Mouse (Mus musculus): Measurements from ENCODE around the gene Unc13b.

Gene Unc13b

GRCm38 (mm10) chr4:43206989-43207388, 148.2 kb downstream of the Unc13b start:
- no peak for ATAC-seq (ENCODE audit: insufficient number of reproducible peaks, low FRiP score, low TSS enrichment)

DNA sequence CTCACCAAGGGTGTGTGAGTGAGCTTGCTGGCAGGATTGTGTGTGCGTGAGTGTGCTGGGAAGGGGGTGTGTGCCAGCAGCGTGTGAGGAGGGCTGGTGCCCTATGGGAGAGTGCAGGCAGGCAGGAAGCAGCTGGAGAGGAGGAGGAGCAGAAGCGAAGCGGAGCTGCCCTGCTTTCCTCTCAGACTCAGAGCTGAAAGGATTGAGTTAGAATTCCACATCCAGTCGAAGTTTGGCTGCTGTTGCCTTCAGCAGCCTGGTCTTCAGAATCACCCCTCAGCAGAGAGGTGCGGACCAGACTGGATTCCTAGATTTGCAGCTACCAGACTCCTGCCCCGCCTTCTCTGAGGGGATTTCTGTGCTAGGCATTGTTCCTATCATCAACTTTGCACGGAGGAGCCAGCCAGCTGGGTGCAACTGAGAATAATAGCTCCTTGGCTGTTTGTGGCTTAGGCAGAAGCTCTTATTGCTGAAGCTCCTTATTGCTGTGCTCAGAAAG, 150.4 kb downstream of the Unc13b start:
- ATAC-seq (ENCODE audit: insufficient number of reproducible peaks, low FRiP score, low TSS enrichment) = no peak

DNA sequence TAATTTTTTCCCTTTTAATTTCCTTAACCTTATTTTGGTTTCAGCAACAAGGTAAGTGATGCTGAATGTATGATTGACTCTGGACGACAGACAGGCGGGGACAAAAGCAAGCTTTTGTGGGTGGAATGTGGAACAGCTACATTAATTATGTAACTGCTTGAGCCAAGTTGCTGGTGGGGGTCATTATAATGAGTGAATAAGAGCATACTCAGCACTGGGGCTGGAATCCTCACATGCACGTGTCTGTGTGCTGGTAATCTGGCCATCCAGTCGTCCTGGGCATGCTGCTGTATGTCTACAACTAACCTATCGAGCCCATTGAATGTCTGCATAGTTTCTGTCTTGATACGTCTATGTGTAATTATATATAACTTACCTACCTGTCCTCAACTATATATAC, 150.9 kb downstream of the Unc13b start:
- no peak for ATAC-seq (ENCODE audit: insufficient number of reproducible peaks, low FRiP score, low TSS enrichment)

DNA sequence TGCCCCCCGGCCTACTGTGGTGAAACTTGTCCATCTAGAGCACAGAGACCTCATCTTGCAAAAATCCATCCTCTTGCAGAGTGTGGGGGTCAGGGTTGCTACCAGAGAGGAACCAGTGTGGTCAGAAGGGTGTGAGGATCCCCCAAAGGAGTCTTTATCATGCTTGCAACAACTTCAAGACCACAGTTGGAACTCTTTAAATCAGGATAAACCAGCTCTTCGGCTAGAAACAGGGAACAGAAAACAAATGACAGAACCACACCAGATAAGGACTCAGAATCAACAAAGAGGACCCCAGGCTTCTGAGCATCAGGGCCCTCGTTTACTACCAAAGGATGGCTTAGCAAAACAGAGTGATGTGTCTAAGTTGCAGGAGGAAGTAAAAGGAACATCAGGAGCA, 157.7 kb downstream of the Unc13b start:
- no peak for ATAC-seq (ENCODE audit: insufficient number of reproducible peaks, low FRiP score, low TSS enrichment)

- ATAC-seq (ENCODE audit: insufficient number of reproducible peaks, low FRiP score, low TSS enrichment) = no peak
These were observed 159.2 kb downstream of the Unc13b start for GRCm38 (mm10) chr4:43217997-43218396.

DNA sequence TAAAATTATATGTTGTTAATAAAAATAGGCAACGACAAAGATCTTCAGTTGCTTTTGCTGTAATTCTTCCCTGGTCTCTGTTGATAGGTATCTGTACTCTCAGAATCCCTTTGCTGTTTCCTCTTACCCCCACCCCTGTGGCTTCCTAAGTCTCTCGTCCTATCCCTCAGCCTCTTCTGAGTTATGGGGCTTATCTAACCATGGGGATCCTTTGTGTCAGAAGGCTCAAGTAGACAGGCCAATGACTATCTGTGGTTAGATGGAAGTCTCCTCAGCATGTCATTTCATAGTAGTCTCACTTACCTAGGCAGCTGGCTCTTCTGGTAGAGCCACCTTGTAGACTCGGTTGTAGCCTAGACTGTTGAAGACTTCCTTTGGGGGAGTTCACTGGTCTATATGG, 173.1 kb downstream of the Unc13b start:
- ATAC-seq (ENCODE audit: insufficient number of reproducible peaks, low FRiP score, low TSS enrichment) = no peak

DNA sequence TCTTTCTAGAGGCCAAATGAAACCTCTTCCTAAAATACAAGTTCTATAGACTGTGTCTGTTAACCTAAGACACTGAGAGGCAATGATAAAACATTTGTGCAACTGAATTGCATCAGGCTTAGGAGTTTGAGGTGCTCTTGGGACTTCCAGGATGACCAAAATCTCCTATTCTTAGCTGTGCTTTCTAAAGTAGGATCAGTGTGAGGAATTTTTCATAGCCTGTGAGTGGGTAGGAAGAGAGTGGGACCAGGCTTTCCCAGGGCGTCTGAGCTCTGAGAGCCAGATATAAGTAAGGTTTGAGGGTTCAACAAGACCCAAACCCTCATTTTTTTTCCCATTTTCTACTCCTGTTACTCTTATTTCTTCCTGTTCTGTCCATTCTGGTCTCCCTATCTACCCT, 174.2 kb downstream of the Unc13b start:
- ATAC-seq (ENCODE audit: insufficient number of reproducible peaks, low FRiP score, low TSS enrichment) = no peak

DNA sequence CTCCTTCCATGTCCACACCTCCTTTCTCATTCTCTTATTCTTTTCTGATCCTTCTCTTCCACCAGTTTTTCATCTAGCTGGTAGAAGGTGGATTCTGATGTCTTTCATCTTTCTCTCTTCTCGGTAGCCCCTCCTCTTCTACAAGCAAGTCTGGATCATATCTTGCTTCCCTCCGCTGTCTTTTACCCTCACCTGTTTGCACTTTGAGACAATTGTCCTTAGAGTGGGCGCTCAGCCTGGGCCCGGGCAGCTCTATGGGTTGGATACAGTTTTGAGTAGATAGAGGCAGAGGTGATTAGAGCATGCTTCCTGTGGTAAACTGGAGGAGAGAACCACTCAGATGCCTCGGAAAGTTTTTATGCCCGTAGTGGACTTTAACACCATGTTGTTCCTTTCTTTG, 174.7 kb downstream of the Unc13b start:
- no peak for ATAC-seq (ENCODE audit: insufficient number of reproducible peaks, low FRiP score, low TSS enrichment)

DNA sequence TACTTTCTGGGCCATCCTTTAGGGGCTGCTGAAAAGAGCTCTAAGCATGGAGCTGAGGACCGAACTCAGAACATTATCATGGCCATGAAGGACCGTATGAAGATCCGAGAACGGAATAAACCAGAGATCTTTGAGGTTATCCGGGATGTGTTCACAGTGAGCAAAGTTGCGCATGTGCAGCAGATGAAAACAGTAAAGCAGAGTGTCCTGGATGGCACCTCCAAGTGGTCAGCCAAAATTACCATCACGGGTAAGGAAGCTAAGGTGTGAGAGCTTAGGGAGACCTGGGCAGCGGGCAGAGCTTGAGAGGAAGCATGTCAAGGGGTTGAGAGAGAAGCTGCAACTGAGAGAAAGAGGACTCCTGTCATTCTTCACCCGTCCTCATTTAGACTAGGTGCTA, 178.1 kb downstream of the Unc13b start:
- no peak for ATAC-seq (ENCODE audit: insufficient number of reproducible peaks, low FRiP score, low TSS enrichment)

DNA sequence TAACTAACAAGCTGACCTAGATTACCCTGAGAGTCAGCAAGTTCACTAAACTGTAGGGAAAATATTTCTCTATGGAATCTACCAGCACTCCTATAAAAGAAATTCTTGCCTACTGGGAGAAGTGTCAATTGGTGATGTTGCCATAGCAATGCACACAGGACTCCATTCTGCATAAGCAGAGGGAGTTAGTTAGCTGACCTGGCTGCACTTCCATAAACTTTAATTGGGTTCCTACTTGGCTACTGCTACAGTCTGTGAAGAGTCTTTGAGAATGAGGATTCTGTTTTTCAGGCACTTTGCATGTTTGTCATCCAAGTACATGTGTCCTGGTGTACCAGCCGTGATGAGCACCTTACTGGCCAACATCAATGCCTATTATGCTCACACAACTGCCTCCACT, 182.0 kb downstream of the Unc13b start:
- no peak for ATAC-seq (ENCODE audit: insufficient number of reproducible peaks, low FRiP score, low TSS enrichment)

- ATAC-seq (ENCODE audit: insufficient number of reproducible peaks, low FRiP score, low TSS enrichment) = no peak
These were observed 185.3 kb downstream of the Unc13b start for GRCm38 (mm10) chr4:43244022-43244421.

DNA sequence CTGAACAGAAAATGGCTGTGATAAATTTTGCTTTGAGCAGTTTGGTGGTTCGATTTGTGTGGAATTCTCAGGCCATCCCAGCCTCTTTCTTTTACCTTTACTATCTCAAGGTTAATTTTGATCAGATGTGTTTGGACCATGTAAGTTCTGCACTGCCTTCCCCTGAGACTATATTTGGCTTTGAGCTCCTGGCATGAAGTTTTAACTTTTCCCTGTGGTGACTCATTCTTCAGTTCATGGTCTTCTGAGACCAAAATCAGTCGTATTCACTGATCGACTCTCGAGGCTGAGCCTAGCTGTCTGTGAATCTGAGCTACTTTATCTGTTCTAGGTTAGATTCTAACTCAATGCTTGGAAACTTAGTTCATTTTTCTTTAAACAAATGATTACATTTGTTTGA, 187.0 kb downstream of the Unc13b start:
- no peak for ATAC-seq (ENCODE audit: insufficient number of reproducible peaks, low FRiP score, low TSS enrichment)

- no peak for ATAC-seq (ENCODE audit: insufficient number of reproducible peaks, low FRiP score, low TSS enrichment)
These were observed 189.3 kb downstream of the Unc13b start for GRCm38 (mm10) chr4:43248026-43248425.

GRCm38 (mm10) chr4:43248909-43249308, 190.2 kb downstream of the Unc13b start:
- no peak for ATAC-seq (ENCODE audit: insufficient number of reproducible peaks, low FRiP score, low TSS enrichment)

DNA sequence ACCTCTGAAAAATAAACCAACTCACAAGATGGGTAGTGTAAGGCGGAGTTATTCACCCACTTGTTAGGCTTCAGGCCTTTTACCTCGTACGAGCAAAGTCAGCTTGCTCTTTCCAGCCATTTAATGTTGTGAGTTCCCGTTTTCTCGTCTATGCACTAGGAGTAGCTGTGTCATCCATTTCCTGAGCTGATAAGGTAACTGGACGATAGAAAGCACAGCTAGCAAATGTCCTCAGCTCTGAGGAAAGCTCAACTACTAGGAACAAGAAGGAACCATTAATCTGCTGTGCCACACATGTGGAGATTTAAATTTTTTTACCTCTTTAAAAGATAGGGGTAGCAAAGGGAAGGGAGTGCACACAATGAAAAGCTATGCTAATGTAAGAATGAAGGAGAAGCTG, 192.5 kb downstream of the Unc13b start:
- ATAC-seq (ENCODE audit: insufficient number of reproducible peaks, low FRiP score, low TSS enrichment) = no peak

- no peak for ATAC-seq (ENCODE audit: insufficient number of reproducible peaks, low FRiP score, low TSS enrichment)
These were observed 198.3 kb downstream of the Unc13b start for GRCm38 (mm10) chr4:43257040-43257439.

- ATAC-seq (ENCODE audit: insufficient number of reproducible peaks, low FRiP score, low TSS enrichment) = no peak
These were observed 199.8 kb downstream of the Unc13b start for GRCm38 (mm10) chr4:43258556-43258955.

DNA sequence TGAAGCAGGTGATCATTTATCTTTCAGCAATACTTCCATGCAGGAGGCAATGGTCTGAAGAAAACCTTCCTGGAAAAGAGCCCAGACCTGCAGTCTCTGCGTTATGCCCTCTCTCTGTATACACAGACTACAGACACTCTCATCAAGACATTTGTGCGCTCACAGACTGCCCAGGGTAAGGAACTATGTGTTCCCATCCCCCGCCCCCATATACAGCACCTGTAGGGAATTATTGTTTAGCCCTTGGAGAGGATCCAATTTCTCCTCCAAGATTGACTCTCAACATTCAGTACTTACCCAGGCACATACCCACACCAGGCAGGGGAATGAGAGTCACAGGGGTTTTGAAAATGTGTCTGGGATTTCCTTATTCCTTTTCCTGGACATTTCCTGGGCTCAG, 200.7 kb downstream of the Unc13b start:
- ATAC-seq (ENCODE audit: insufficient number of reproducible peaks, low FRiP score, low TSS enrichment) = no peak

DNA sequence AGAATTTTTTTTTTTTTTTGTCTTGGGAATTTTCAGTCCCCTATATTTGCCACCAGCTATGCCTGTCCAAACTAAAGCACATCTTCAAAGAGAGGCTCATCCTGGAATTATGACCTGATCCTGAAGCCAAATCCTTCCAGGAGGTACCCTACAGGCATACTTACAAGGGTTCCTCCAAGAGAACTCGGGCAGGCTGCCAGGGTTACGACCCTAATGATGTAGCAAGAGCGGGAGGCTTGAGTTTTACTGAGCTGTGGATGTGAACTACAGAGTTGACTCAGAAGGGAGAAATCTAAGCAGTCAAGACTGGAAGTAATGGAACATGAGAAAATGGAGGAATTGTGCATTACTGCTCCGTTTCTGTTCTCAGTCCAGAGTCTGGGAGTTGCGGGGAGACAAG, 201.3 kb downstream of the Unc13b start:
- no peak for ATAC-seq (ENCODE audit: insufficient number of reproducible peaks, low FRiP score, low TSS enrichment)

- no peak for ATAC-seq (ENCODE audit: insufficient number of reproducible peaks, low FRiP score, low TSS enrichment)
These were observed 204.1 kb downstream of the Unc13b start for GRCm38 (mm10) chr4:43262821-43263220.

- no peak for ATAC-seq (ENCODE audit: insufficient number of reproducible peaks, low FRiP score, low TSS enrichment)
These were observed 207.4 kb downstream of the Unc13b start for GRCm38 (mm10) chr4:43266146-43266545.

- peak; percentile 87 for ATAC-seq (ENCODE audit: insufficient number of reproducible peaks, low FRiP score, low TSS enrichment)
These were observed 208.0 kb downstream of the Unc13b start, which contains the start of gene Atp8b5 for GRCm38 (mm10) chr4:43266623-43267322. Gene Atp8b5 (plus strand): TSS chr4:43267159.

DNA sequence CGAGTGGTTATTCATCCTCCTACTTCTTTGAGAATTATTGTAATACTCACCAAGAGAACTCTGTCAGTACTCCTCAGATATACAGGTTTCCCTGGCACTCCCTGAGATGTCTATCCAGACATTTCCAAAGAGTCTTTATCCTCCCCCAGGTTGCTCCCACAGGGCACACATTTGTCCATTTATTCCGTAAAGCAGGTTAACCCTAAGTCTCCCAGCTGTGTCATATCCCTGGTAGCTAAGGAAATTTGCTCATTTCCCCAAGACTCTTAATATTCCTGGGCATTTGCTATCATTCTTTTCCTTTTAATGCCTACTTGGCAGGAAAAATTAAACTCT, 208.5 kb downstream of the Unc13b start:
- 0 out of 2 replicates have a peak, but pooled peaks have one; percentile 45 for ATAC-seq (ENCODE audit: insufficient number of reproducible peaks, low FRiP score, low TSS enrichment)

Data from cerebellum, adult (tissue).